Mouse (Mus musculus) erythroid progenitor cell, adult 5-6 weeks (primary cell): ENCODE data around the gene Tnxb. TPM values are rescaled to one million over a fixed set of nuclear protein-coding genes. Genes with fewer than 3 reads are reported as not detected.

ENCODE experiments used
- ATAC-seq: replicated peaks from 2 replicates; pipeline ENCODE4 v1.8.0; 2016; ENCODE audit warnings: moderate number of reproducible peaks, mild to moderate bottlenecking, moderate TSS enrichment, inconsistent platforms; ENCODE audit not compliant: poor library complexity, low FRiP score, severe bottlenecking
- total RNA-seq, 2 experiments: library from RNA; stranded (forward) in 1 of 2; stranded (reverse) in 1 of 2; fragments of 150-400 nt in 1 of 2; fragments of 186-747, 209-891 nt in 1 of 2; gene quantifications; 2 replicates each; pipeline versions ENCODE4 v1.2.3 to v1.2.4; 2015 to 2017; ENCODE audit warnings: low replicate concordance in 2 of 2

The Tnxb gene
- total RNA-seq (2015; ENCODE audit: low replicate concordance) (not detected in 2 replicates), total RNA-seq (2017; ENCODE audit: low replicate concordance) (not detected in 2 replicates)

DNA sequence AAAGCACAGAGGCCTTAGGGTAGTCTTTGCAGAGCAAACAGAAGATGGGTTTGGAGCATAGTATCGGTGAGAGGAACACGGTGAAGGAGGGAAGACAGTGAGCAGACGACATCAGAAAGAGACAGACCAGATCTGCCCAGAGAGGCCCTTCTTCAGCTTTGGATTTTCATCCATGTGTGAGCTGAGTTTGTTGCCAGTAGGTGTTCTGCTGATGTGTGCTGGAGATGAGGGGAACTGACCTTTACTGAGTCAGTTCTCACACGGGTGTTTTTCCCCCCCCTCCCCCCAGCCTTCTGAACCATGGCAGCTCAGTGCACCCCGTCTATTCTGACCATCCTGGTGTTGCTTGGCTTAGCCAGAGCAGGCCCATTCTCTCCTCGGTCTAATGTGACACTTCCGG lies at the start of gene Tnxb:
Gene Tnxb (plus strand): TSS at position 301 of the 400 bp plus-strand sequence.
- no peak for ATAC-seq

DNA sequence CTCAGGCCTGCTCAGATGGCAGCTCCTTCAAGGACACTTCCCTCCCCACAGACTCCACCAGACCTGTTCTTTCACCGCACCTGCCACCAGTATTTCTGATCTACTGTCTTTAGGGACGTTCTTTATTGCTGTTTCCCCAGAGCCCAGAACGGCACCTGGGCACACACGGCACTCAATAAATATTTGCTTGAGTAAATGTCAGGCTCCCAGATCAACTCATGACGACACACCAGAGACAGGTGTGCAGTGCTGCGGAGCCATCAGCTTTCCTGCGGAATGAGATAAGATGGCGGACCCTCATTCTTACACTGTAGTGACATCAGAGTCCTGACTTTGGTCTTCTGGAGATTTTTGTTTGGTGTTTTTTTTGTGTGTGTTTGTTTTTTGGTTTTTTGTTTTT lies 49.3 kb upstream of the Tnxb start:
- ATAC-seq, result no peak

DNA sequence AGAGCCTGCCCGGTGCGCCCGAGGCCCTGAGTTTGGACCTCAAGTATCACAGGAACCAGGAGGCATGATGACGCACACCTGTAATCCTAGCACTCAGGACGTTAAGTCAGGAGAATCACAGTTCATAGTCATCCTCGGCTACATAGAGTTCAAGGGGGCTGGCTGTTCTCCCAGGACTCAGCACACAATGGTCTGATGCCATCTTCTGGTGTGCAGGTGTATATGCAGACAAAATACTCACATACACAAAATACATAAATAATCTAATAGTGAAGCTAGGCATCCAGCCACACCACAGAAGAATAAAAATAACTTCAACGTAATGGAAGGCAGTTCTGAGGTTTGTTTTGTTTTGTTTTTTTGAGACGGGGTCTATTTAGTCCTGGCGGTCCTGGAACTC lies 47.2 kb upstream of the Tnxb start:
- ATAC-seq, result no peak

DNA sequence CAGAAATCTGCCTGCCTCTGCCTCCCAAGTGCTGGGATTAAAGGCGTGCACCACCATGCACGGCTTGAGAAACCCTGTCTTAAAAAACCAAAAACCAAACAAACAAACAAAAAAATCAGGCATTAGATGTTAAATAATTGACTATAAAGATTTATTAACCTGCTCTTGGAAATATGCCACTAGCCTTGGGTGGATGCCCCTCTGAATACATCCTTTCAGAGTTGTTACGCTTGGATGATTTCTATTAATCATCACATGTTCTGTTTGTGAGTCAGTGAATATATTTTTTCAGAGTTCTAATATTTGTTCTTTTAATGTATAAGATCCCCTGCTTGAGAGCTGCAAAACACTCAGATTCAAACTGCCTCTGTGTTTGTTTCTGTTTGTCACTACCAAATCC lies 45.4 kb upstream of the Tnxb start:
- no peak for ATAC-seq

DNA sequence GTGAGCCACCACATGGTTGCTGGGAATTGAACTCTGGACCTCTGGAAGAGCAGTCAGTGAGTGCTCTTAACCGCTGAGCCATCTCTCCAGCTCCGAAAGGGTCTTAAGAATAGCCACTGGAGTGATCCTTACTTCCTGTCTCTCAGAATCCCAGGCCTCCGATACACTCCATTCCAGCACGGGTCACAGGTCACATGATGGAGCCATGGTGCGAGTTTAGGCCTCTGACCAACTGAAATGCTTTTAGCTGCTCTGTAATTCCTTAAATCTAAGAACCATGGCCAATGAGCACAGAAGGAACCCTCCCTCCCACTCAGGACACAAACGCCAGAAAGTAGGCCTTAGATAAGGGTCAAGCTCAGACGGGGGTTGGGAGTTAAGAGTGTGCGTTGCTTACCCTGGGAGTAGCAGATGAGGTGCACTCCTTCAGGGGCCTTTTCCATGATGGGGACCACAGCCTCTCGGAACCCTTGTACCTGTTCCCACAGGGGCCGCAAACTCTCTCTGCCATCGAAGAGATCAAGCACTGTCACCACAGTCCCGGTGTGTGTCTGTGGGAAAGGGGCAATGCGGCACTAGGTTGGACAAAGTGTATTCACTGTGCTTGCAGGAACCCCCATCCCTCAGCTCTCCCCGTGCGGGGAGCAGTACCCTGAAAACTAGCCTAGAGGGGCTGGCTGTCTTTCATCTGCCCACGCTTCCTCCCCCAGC lies 44.1 kb upstream of the Tnxb start:
- ATAC-seq, result no peak

DNA sequence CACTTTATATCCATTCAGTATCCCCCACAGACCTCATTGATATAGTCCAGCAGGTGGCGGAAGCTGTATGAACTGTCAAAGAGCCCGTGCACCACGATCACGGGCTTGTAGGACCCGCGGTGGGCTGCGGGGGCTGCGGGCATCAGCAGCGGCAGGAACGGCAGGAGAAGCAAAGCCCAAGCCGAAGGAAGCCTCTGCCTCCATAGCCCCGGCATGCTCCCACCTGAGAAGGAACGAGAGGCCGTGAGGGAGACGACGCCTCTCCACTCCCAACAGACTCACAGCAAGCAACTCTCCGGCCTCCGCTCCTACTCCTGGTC lies 43.6 kb upstream of the Tnxb start:
- ATAC-seq, result peak; percentile 36

DNA sequence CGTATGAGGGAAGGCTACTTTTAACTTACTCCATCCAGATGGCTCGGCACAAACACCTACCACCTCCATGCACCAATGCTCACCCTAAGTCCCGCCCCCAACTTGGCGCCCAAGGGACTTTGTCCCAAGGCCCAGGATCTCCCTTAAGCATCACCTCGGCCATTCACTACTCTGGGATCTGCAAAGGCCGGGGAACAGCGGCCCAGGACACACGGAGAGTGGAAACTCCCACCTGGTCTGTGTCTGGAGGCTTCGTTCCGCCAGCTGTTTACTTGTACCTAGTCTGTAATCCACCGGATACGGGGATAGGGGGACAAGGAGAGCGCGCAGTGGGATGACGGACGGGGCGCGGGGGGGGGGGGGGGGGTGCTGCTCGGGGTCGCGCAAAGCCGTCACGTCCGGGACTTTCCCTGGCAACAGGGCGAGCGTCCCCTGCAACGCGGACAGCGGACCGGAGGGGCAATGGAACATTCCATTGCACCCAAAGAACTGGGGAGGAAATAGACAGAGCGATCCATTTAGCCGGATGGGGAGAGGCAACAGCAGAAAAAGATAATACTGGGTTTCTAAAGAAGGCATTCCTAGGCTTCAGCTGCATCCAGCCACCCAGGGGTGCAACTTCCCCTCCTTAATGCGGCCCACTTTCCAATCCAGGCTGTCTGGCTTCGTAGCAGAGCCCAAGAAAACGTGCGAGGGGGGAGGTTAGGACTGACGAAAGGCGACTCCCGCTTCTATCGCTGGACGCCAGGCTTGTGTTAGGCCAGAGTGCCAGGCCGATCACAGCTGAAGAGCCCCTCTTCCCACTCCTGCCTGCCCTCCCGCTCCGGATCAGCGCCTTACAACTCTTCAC lies 43.0 kb upstream of the Tnxb start:
- peak; percentile 61 for ATAC-seq

DNA sequence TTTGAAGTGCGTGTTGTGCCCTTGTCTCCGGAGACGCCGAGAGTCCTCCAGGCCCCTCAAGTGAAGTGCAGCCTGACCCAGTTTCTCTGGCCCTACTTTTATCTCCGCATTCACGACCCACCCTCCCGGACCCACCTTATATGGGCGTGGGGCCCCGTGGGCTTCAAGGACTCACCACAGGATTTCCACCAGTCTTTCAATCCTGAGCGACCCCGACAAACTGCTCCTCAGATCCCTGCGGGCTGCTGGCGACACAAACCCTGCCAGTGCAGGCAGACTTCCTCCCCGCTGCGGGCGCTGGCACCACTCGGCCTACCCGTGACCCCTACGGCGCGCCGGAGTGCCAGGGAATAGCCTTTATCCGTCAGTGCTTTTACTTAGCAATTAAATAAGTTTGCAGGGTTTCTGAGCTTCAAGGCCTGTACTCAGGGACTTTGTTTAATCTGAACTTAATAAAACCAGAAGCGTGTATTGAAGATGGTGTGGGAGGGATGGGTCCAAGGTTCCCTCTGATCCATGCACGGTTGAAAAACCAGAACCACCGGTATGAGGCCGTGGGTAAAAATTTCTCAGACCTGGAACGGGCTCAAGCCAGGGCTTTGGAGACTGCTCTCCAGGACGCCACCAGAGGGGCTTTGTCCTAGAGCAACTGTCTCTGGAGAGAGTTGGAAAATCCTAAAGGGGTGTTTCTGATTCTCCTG lies 42.2 kb upstream of the Tnxb start, which contains the start of gene Ppt2:
Gene Ppt2 (minus strand): TSS at position 568 of the 701 bp plus-strand sequence.
- ATAC-seq, result no peak

DNA sequence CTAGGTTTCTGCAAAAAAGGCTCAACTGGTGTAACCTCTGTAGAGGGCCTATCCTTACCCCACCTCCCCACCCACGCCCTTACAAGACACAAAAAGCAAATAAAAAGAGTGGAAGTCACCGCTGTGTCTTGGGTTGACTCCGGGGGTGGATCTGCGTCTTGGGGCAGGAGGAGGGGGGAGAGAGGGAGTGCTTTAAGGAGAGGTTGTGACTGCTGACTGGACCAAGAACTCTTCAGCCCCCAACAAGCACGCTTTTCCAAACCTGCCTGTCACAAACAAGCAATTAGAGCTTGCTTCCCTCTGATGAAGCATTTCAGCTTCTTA lies 41.7 kb upstream of the Tnxb start:
- no peak for ATAC-seq

DNA sequence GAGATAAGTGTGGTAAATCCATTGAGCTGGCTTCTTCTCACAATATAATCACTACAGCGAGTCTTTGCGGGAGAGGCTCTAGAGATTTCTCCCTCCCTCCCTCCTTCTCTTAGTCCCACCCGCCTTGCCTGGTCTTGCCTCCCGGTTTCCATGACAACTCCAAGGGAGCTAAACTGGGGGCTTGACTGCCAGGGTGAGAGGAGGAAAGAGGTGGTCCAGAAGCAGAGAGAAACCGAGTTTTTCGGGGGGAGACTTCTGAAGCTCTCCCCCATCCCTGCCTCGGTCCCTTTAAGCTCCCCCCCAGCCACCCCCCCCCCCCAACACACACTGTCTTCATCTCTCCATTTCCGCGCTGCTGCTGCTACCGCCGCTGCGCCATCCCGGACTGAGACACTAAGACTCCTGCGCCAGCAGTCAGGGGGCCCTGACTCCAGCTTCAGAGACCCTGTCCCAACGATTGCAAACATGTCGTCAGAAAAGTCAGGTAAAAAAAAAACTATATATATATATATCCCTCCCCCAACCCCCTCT lies 41.0 kb upstream of the Tnxb start, which contains the start of gene Prrt1:
Gene Prrt1 (plus strand): TSS at position 313 of the 531 bp plus-strand sequence.
- no peak for ATAC-seq

DNA sequence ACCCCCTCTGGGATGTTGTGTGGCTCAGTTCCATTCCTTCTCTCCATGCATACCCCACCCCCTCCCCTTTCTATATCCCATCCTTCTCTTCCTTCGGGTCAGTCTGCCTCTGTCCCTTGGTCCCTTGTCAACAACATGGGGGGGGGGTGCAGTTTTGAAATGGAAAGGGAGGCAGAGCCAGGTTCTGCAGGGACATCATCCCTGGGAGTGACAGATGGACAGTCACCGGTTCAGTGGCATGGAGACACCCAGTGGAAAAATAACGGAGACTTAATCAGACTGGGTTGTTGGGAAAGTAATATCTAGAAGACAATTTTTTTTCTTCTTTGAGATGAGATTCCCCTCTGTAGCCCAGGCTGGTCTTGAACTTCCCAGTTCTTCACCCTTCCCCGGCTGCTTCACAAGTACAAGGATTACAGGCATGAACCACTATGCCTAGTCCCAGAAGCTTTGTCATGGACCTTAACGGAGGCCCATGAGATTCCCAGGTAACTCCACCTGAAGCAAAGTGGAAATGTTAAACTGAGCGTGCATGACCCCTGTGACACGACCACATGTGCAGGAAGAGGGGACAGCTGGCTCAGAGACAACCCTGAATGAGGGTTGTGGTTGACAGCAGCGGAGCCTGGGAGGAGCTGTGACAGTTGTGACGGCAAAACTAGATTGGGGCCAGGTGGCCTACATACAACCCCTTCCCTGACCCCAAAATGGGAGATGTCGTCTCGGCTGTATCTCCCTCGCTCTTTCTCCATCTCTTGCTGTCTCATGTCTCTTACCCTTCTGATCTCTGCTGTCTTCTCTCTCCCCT lies 40.3 kb upstream of the Tnxb start:
- no peak for ATAC-seq

DNA sequence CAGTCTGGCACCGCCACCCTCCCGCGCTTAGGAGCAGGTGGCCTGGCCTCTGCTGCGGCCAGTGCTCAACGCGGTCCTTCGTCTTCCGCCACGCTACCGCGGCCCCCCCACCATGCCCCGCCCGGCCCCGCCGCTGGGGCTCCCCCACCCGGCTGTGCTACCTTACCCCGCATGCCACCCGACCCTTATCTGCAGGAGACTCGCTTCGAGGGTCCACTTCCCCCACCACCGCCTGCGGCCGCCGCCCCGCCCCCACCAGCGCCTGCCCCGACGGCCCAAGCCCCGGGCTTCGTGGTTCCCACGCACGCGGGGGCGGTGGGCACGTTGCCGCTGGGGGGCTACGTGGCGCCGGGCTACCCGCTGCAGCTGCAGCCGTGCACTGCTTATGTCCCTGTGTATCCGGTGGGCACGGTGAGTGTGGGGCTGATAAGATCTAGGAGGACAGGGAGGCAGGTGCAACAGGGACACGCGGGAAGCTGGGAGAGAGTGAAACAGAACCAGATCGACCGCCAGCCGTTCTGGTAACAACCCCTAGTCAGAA lies 39.5 kb upstream of the Tnxb start:
- no peak for ATAC-seq

DNA sequence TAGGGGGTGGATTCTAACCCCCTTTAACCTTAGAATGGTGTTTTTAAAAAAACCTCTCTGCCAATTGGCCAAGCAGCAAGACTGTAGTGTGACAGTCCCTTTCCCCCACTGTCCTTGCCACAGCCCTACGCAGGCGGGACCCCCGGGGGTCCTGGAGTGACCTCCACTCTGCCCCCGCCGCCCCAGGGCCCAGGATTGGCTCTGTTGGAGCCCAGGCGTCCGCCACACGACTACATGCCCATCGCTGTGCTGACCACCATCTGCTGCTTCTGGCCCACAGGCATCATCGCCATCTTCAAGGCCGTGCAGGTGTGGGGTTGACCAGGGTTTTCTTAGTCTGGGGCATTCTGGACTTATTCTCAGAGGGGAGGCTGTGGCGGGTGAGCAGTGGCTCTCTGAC lies 38.7 kb upstream of the Tnxb start:
- ATAC-seq, result no peak

DNA sequence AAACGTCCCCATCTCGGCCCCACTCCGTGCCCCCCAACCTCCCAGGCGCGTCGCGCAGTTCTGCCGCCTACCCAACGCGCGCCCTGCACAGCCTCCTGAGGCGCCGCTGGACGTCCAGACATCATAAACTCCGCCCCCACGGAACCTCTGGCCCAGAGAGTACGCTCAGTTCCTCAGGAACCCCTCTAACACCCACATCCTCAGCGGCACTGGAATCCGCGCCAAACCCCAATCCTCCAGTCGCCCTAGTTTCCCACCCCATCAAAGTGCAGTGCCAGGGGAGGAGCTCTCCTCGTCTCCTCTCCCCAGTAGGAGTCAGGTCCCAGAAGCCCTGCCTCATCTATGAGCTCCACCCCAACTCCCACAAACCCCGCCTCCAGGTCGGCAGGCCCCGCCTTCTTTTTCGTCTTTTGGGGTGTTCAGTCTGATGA lies 38.1 kb upstream of the Tnxb start:
- ATAC-seq, result 0 out of 2 replicates have a peak, but pooled peaks have one; percentile 44

DNA sequence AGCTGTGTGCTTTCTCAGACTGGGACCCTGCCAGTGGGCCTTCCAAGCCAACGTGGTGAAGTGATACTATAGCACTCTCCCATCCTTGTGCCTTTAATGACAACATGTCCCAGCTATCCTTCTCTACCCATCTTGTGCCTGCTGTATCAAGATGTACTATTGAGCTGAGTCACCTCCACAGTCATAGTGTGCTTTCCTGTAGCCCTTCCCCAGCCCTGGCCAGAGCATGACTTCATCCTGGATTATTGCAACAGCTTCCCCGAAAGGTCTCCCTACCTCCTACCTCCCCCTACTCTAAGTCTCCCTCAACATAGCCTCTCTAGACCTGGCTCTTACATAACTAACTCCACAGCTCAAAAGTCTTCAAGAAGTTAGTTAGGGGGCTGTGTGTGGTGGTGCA lies 34.7 kb upstream of the Tnxb start:
- no peak for ATAC-seq

DNA sequence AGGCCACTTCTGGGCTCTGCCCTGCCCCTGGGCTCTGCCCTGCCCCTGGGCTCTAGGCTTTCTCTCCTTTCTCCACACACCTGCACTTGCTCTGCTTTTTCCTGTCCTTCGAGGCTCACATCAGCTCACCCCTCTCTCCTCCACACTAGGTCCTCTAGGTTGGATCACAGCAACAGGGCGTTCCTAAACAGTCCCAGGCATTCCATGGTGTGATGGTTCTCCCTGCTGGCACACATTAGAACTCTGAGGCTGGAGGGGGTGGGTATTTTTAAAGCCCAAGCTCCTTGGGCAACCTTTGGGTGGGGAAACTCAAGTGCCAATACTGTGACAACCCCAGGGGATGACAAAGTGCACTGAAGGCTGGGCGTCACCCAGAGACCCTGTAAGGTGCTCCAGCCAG lies 32.9 kb upstream of the Tnxb start:
- no peak for ATAC-seq

DNA sequence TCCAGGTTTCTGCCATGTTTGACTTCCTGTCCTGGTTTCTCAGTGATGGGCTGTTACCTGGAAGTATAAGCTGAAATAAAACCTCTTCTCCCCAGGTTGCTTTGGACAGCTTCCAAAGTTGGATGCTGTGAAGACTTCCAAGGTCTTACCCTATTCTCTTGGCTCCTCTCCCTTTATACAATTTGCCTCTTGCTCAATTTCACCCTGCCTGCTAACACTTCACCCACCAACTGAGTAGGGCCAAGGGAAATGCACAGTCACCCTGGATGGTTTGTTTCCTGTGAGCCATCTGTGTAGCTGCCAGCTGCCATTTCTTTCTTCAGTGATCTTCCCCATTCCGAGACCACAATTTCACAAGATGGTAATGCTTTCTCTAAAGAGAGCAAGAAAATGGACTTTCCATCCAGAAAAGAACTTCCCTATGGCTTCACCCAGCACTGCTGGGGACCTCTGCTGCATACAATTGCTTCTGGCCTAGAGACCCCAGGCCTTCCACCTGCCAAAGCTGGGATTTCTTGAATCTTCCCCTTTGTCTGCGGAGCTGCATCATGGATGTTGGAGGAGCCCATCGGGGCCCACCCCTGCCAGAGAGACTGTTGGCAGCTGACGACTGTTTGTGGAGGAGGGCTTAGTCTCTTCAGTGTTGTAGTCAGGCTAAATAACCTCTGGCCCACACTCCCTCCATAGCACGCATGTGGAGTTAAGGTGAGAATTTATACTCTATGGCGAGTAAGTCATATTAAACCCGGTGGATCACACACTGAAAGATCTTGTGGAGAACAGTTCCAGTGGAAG lies 30.7 kb upstream of the Tnxb start:
- no peak for ATAC-seq

DNA sequence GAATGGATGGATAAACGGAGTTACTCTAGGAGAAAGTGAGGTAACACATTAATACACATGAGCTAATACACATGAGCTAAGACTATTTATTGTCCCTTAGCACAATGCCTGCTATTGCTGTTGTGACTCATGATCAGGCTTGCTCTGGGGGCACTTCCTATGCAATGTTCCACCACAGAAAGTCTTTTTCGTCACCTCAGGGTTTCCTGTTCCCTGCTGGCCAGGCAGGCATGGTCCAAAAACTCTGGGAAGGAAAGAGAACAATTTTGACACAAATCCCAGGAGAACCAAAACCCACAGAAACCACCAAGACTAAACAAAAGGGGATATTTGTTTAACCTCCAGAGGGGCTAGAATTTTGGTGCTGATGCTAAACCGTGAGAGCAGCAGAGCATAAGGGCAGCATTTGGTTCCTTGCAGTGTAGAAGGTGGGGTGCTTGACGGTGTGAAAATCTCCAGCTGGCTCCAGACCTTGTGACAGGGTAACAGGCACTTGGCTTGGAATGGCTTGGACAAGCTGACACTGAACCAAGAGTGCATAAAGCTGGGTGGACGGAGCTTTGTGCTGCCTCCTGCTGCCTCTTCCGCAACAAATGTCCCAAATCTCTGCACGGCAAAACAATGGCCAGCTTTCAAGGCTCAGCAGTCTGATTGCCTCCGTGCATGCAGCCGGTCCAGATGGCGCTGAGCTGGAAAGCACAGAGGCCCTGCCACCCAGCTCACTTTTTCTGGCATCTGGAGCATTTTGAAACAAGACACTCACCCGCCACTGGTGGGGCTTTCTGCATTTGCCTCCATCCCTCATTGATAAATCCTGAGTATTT lies 29.3 kb upstream of the Tnxb start:
- ATAC-seq, result no peak
